Mouse (Mus musculus) MEL (cell line): Measurements from ENCODE around the gene Rasgef1b.

ENCODE experiments used
- CHD2 ChIP-seq: IDR thresholded peaks from 2 replicates; pipeline ENCODE4 v1.6.1; 2011; ENCODE audit warnings: low read length, improper control_type of control experiment
- CTCF ChIP-seq, 3 experiments: IDR thresholded peaks in 2 of 3; conservative IDR thresholded peaks in 1 of 3; 2 replicates each; pipeline ENCODE4 v1.5.1; 2011 to 2012; ENCODE audit warnings: low read length in 3 of 3, low read depth in 2 of 3, mild to moderate bottlenecking in 2 of 3, improper control_type of control experiment in 1 of 3, inconsistent platforms in 1 of 3, mixed read lengths in 1 of 3, moderate library complexity in 1 of 3; ENCODE audit not compliant: control insufficient read depth in 1 of 3, insufficient read depth in 1 of 3, poor library complexity in 1 of 3, severe bottlenecking in 1 of 3
- GATA1 ChIP-seq: IDR thresholded peaks from 2 replicates; pipeline ENCODE4 v1.6.1; 2011; ENCODE audit warnings: low read depth, low read length, improper control_type of control experiment
- POLR2A ChIP-seq, 2 experiments: IDR thresholded peaks; 2 replicates each; pipeline ENCODE4 v1.6.1; 2011 to 2012; ENCODE audit warnings: low read length in 2 of 2, mild to moderate bottlenecking in 2 of 2, control low read depth in 1 of 2, improper control_type of control experiment in 1 of 2, low read depth in 1 of 2, moderate library complexity in 1 of 2; ENCODE audit not compliant: control insufficient read depth in 1 of 2, insufficient read depth in 1 of 2, poor library complexity in 1 of 2
- TAL1 ChIP-seq: IDR thresholded peaks from 2 replicates; pipeline ENCODE4 v1.6.1; 2012; ENCODE audit warnings: mild to moderate bottlenecking, inconsistent platforms, low read length, moderate library complexity, mixed read lengths

DNA sequence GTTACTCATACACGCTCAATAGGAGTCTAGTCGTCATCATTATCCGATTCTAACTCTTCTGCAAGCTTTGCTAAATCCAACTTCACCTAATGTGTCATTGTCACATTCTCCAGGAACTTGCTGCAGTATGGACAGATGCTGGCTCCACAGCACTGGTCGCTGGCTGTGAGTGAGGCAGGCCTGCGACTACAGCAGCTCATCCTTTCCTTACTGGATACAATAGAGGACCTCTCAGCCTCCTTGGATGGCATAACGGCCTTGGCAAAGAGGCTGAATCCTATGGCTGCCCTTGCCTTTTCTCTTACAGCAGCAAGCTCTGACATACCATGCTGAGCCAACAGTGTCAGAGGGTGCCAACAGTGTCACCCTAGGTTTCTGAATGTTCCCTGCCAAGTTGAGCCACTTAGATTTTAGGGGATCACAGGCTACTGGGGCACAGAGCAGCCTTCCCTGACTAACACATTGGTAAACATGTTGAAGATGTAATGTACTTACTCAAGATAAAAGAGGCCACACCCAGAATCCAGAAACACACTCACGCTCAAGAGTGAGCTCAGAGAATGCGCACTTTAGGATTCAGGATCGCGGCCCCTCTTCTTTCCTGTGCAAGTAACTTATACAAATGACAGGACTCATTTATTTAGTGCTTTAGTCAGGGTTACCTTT lies 340.1 kb downstream of the Rasgef1b start:
- no peak for TF ChIP-seq POLR2A (IDR thresholded peaks at IDR 0.05; ENCODE audit: control insufficient read depth in 1 of 2, insufficient read depth in 1 of 2, low read depth in 1 of 2, low read length in 2 of 2, poor library complexity in 1 of 2)
- TF ChIP-seq TAL1: no peak
- no peak for TF ChIP-seq CHD2
- TF ChIP-seq CTCF (IDR thresholded peaks at IDR 0.05 in 2 of 3, conservative IDR thresholded peaks at IDR 0.05 in 1 of 3; ENCODE audit: control insufficient read depth in 1 of 3, insufficient read depth in 1 of 3, low read depth in 2 of 3, low read length in 3 of 3, poor library complexity in 1 of 3, severe bottlenecking in 1 of 3): no peak
- TF ChIP-seq GATA1: no peak
